Mouse (Mus musculus) right cerebral cortex, postnatal 10 days (tissue): Measurements from ENCODE around the gene Amotl1.
A peak's percentile ranks its signal among the peaks of the same experiment; 100 is the strongest.
"Not testable (repeated sequence)": the region's sequence is repeated elsewhere in the genome, so short reads cannot be mapped to it uniquely, and the experiment has no call there.

Experiments used
- DNase-seq, 2 experiments: peaks; one replicate each; pipeline ENCODE4 v3.0.0; 2021; ENCODE audit warnings: low spot score in 2 of 2

Amotl1 gene

GRCm38 (mm10) chr9:14604363-14604762 is 40.5 kb downstream of the Amotl1 start:
- DNase-seq, result no peak

- DNase-seq, result no peak
Observed at GRCm38 (mm10) chr9:14603475-14603874, 41.4 kb downstream of the Amotl1 start.

GRCm38 (mm10) chr9:14599799-14600198 is 45.1 kb downstream of the Amotl1 start:
- DNase-seq, result no peak

GRCm38 (mm10) chr9:14598157-14598556 is 46.7 kb downstream of the Amotl1 start:
- DNase-seq, result no peak

- no peak for DNase-seq
Observed at GRCm38 (mm10) chr9:14597429-14597828, 47.4 kb downstream of the Amotl1 start.

GRCm38 (mm10) chr9:14596858-14597257 is 48.0 kb downstream of the Amotl1 start:
- no peak for DNase-seq

- peak; percentile 55 to 73 for DNase-seq
Observed at GRCm38 (mm10) chr9:14596427-14596826, 48.4 kb downstream of the Amotl1 start.

GRCm38 (mm10) chr9:14595893-14596292 is 49.0 kb downstream of the Amotl1 start:
- DNase-seq, result no peak

GRCm38 (mm10) chr9:14593880-14594279 is 51.0 kb downstream of the Amotl1 start:
- no peak for DNase-seq

- no peak for DNase-seq
Observed at GRCm38 (mm10) chr9:14590666-14591065, 54.2 kb downstream of the Amotl1 start.

GRCm38 (mm10) chr9:14588690-14589089 is 56.2 kb downstream of the Amotl1 start:
- no peak for DNase-seq

- DNase-seq, result no peak
Observed at GRCm38 (mm10) chr9:14585702-14586101, 59.2 kb downstream of the Amotl1 start.

- no peak for DNase-seq
Observed at GRCm38 (mm10) chr9:14578960-14579359, 65.9 kb downstream of the Amotl1 start.

- not testable (repeated sequence) for DNase-seq
Observed at GRCm38 (mm10) chr9:14576359-14576758, 68.5 kb downstream of the Amotl1 start.

GRCm38 (mm10) chr9:14574760-14575399 is 70.0 kb downstream of the Amotl1 start:
- DNase-seq, result no peak

- no peak for DNase-seq
Observed at GRCm38 (mm10) chr9:14569175-14569975, 75.5 kb downstream of the Amotl1 start.

GRCm38 (mm10) chr9:14568487-14568886 is 76.4 kb downstream of the Amotl1 start:
- DNase-seq, result no peak

- no peak for DNase-seq
Observed at GRCm38 (mm10) chr9:14564486-14564885, 80.4 kb downstream of the Amotl1 start.

GRCm38 (mm10) chr9:14563351-14563750 is 81.5 kb downstream of the Amotl1 start:
- no peak for DNase-seq

GRCm38 (mm10) chr9:14560545-14560944 is 84.3 kb downstream of the Amotl1 start:
- DNase-seq, result no peak

- DNase-seq, result no peak
Observed at GRCm38 (mm10) chr9:14559996-14560395, 84.9 kb downstream of the Amotl1 start.

GRCm38 (mm10) chr9:14559430-14559829 is 85.4 kb downstream of the Amotl1 start:
- DNase-seq, result peak; percentile 55

GRCm38 (mm10) chr9:14558332-14558731 is 86.5 kb downstream of the Amotl1 start:
- no peak for DNase-seq
